Mouse (Mus musculus) Patski (cell line): ENCODE results near the gene Unc5a. TPM values are rescaled to one million over a fixed set of nuclear protein-coding genes. Genes with fewer than 3 reads are reported as not detected.
A peak's percentile ranks its signal among the peaks of the same experiment; 100 is the strongest.

Experiments
- ATAC-seq: fragments of 100-300 bp; one replicate; pipeline ENCODE4 v1.8.0; 2021
- CTCF ChIA-PET: fragments of 350-600 bp; sonication (Branson Sonifier 250); formaldehyde crosslinking; loops from one replicate; lab custom pipeline; 2022; ENCODE audit warnings: inconsistent platforms; lab: Charles Lee
- POLR2A ChIA-PET: fragments of 350-600 bp; sonication (Branson Sonifier 250); formaldehyde crosslinking; loops from one replicate; lab custom pipeline; 2022; ENCODE audit warnings: antibody characterized with exemption, inconsistent platforms; lab: Charles Lee
- DNase-seq: peaks from one replicate; pipeline ENCODE4 v3.0.0-alpha.2; 2011; ENCODE audit warnings: low read depth, low spot score
- H3K27me3 ChIP-seq: fragments of 371-371 bp; one replicate; pipeline ENCODE4 v1.5.1; 2021
- CTCF ChIP-seq: fragments of 100-300 bp; IDR thresholded peaks from one replicate; pipeline ENCODE4 v1.5.1; 2021
- in situ Hi-C: fragments of 300-500 bp; cut with MboI; formaldehyde crosslinking; loops from 3 replicates; pipeline ENCODE4 v1.11.1; 2018; ENCODE audit warnings: low pct_unique_long_range_greater_than_20kb, mixed read lengths
- polyA plus RNA-seq: library from polyadenylated mRNA; unstranded; gene quantifications from one replicate; pipeline ENCODE4 v1.2.3, GENCODE M21; 2021

Unc5a gene
- polyA plus RNA-seq, 1 experiment from 2014 or later = not detected

GRCm38 (mm10) chr13:54955695-54956471 lies 6.7 kb downstream of the Unc5a start:
- no peak for ATAC-seq
- no peak for DNase-seq
- peaks cover 51% of the 10 kb centered on the region for H3K27me3 ChIP-seq
- ChIA-PET CTCF (interaction anchor here (1.5 kb wide), 1 partner anchor 10 kb away, joined by 3 read pairs; no protein-coding TSS in a partner anchor), POLR2A (no interaction called here)
- no peak for TF ChIP-seq CTCF
- in situ Hi-C loops = no loop called here

- CTCF ChIA-PET = no interaction called here
- TF ChIP-seq CTCF = no peak
- ATAC-seq = no peak
- peaks cover 53% of the 10 kb centered on the region for H3K27me3 ChIP-seq
- POLR2A ChIA-PET = no interaction called here
- in situ Hi-C loops = no loop called here
- no peak for DNase-seq
Measured at GRCm38 (mm10) chr13:54957281-54957680, 8.1 kb downstream of the Unc5a start.

- CTCF ChIA-PET = no interaction called here
- POLR2A ChIA-PET = no interaction called here
Measured at GRCm38 (mm10) chr13:54959059-54959701, 10.0 kb downstream of the Unc5a start.

GRCm38 (mm10) chr13:54959842-54960241 lies 10.6 kb downstream of the Unc5a start:
- ChIA-PET POLR2A (no interaction called here), CTCF (no interaction called here)
- H3K27me3 ChIP-seq = peaks cover 57% of the 10 kb centered on the region
- in situ Hi-C loops = no loop called here
- no peak for DNase-seq
- no peak for ATAC-seq
- TF ChIP-seq CTCF = no peak

More at GRCm38 (mm10) chr13:54959059-54959701, 10.0 kb downstream of the Unc5a start:
- in situ Hi-C loops = no loop called here
- TF ChIP-seq CTCF = no peak
- DNase-seq = no peak
- peaks cover 62% of the 10 kb centered on the region for H3K27me3 ChIP-seq
- ATAC-seq = no peak

- ChIA-PET POLR2A (no interaction called here), CTCF (no interaction called here)
- ATAC-seq (no peak), DNase-seq (no peak)
- in situ Hi-C loops = no loop called here
- H3K27me3 ChIP-seq = peaks cover 51% of the 10 kb centered on the region
- no peak for TF ChIP-seq CTCF
Measured at GRCm38 (mm10) chr13:54960491-54960890, 11.3 kb downstream of the Unc5a start.

GRCm38 (mm10) chr13:54965256-54965655 lies 16.0 kb downstream of the Unc5a start:
- DNase-seq (no peak), ATAC-seq (no peak)
- POLR2A ChIA-PET = no interaction called here
- CTCF ChIA-PET = interaction anchor here (0.9 kb wide), 1 partner anchor 15 kb away, joined by 4 read pairs; no protein-coding TSS in a partner anchor
- in situ Hi-C loops = no loop called here
- TF ChIP-seq CTCF = no peak
- peaks cover 33% of the 10 kb centered on the region for H3K27me3 ChIP-seq

- ATAC-seq = no peak
- CTCF ChIA-PET = interaction anchor here (1.6 kb wide), 1 partner anchor 9 kb away, joined by 4 read pairs; no protein-coding TSS in a partner anchor
- in situ Hi-C loops = no loop called here
- POLR2A ChIA-PET = no interaction called here
- no peak for DNase-seq
- H3K27me3 ChIP-seq = peaks cover 17% of the 10 kb centered on the region
- TF ChIP-seq CTCF = no peak
Measured at GRCm38 (mm10) chr13:54967501-54967900, 18.3 kb downstream of the Unc5a start.

- DNase-seq (no peak), ATAC-seq (no peak)
- ChIA-PET POLR2A (no interaction called here), CTCF (no interaction called here)
- TF ChIP-seq CTCF = no peak
- in situ Hi-C loops = no loop called here
- H3K27me3 ChIP-seq = peaks cover 10% of the 10 kb centered on the region
Measured at GRCm38 (mm10) chr13:54968636-54969035, 19.4 kb downstream of the Unc5a start.

- no peak for ATAC-seq
- ChIA-PET CTCF (no interaction called here), POLR2A (no interaction called here)
- H3K27me3 ChIP-seq = peaks cover 7% of the 10 kb centered on the region
- in situ Hi-C loops = no loop called here
- TF ChIP-seq CTCF = no peak
- DNase-seq = no peak
Measured at GRCm38 (mm10) chr13:54969513-54969912, 20.3 kb downstream of the Unc5a start.

GRCm38 (mm10) chr13:54970521-54971247 lies 21.5 kb downstream of the Unc5a start:
- peak; percentile 17 for DNase-seq
- ChIA-PET POLR2A (no interaction called here), CTCF (no interaction called here)
- ATAC-seq = no peak
- in situ Hi-C loops = no loop called here
- H3K27me3 ChIP-seq = peaks cover 7% of the 10 kb centered on the region
- no peak for TF ChIP-seq CTCF
